Mouse (Mus musculus): ENCODE results near the gene Vmn2r98.
"Not testable (repeated sequence)": the region's sequence is repeated elsewhere in the genome, so short reads cannot be mapped to it uniquely, and the experiment has no call there.

The Vmn2r98 gene

DNA sequence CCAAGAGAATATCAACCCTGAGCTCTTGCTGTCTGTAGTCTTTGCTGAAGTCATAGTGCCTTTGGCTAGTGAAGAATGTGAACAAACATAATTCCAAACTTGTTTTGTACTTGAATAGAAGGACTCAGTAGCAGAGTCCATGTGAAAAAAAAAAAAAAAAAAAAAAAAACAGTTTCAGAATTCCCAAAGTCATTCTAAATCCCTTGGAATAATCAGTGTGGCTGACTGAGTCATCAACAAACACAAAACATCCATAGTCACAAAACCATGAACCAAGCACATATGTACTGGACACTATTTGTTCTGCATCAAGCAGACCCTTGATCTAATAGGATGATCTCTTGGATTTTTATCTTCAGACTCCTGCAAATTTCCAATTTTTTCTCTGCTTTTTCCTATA is at the start of gene Vmn2r98:
Gene Vmn2r98, plus strand, starts transcription at position 301 of the 400 bp plus-strand sequence.
- not testable (repeated sequence) for DNase-seq (ENCODE audit: low spot score)

- not testable (repeated sequence) for DNase-seq (ENCODE audit: low spot score)
These were observed 21.8 kb upstream of the Vmn2r98 start for GRCm38 (mm10) chr17:19031441-19031840.

- no peak for DNase-seq (ENCODE audit: low spot score)
These were observed 21.3 kb upstream of the Vmn2r98 start for GRCm38 (mm10) chr17:19031962-19032361.

DNA sequence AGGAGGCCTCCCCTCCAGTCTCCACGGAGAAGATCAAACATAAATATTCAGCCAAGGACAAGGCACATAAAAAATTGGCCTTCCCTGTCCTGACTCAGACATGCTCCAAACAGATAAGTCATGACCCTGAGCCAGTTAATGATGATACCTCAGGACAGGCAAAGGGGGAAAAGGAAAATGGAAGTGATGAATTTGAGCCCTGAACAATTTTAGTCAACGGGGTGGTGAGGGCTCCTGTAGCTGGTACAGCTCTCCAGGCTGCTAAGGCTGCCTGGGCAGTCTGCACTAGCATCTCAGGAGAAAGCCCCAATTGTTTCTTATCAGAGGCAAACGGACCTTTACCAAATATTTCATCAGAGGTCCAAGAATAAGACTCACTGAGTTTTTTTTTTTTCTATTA is 20.5 kb upstream of the Vmn2r98 start:
- DNase-seq (ENCODE audit: low spot score): no peak

All from layer of hippocampus, adult 9-10 months (tissue).